Mouse (Mus musculus): Measurements from ENCODE around the gene Gm44965.

The Gm44965 gene

DNA sequence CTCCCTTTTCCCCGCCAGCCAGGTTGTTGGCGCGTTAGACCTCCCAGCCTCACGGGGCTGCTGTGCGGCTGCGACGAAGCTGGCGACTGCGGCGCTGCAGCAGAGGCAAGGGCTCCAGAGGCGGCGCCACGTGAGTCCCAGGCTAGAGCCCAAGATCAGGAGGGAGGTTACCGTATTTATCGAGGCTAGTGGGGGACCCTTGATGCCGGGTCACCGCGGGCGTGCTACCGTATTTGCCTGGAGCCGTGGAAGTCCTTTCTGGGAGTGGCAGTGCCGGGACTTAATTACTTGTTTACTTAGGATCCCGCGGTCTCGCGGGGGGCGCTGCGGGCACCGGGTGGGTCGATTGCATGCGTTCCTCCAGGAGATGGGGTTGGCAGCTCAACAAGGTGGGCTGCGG is 33.2 kb downstream of the Gm44965 start:
- no peak for DNase-seq (ENCODE audit: low read depth)

GRCm38 (mm10) chr6:48627511-48627924 is 33.8 kb downstream of the Gm44965 start:
- DNase-seq (ENCODE audit: low read depth) = no peak

GRCm38 (mm10) chr6:48628377-48628776 is 34.6 kb downstream of the Gm44965 start:
- no peak for DNase-seq (ENCODE audit: low read depth)

- no peak for DNase-seq (ENCODE audit: low read depth)
Measured at GRCm38 (mm10) chr6:48628808-48629660, 35.3 kb downstream of the Gm44965 start.

GRCm38 (mm10) chr6:48629661-48630034 is 35.9 kb downstream of the Gm44965 start:
- DNase-seq (ENCODE audit: low read depth) = no peak

DNA sequence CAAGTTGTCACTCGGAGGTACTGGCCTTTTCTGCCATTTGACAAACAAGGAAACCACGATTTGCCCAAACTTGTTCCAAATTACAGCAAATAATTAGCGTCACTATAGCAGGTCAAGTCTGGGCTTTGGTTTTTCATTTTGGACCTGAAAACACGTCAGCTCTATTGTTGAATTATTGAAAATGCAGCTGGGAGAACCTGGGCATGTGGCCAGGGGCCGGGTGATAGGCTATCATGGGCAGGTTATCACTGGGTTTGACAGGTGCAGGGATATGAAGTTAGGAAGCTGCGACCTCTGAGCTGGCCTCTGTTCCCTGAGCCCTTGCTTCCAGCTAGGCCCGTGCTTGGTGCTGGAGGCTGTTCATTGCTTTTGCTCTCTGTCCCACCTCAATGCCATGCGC is 37.1 kb downstream of the Gm44965 start:
- DNase-seq (ENCODE audit: low read depth) = no peak

- no peak for DNase-seq (ENCODE audit: low read depth)
Measured at GRCm38 (mm10) chr6:48635105-48635504, 41.4 kb downstream of the Gm44965 start.

DNA sequence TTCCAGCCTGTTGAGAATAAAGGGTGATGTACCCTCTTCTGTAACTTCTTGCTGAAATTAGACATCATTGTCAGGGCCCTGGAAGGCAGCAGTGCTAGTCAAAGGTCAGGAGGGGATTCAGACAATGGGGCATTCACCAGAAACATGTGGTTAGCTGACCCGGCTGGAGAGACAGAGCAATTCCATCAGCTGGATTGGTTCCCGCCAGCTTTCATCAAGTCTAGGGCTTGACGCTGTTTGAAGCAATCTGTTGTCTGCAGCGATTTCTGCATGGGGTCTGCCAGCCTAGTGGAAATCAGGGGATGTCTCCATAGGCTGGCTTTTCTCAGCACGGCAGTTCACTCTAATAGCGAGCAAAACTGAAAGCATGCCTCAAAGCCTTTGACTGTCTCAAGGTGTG is 42.8 kb downstream of the Gm44965 start:
- DNase-seq (ENCODE audit: low read depth) = peak; percentile 16

DNA sequence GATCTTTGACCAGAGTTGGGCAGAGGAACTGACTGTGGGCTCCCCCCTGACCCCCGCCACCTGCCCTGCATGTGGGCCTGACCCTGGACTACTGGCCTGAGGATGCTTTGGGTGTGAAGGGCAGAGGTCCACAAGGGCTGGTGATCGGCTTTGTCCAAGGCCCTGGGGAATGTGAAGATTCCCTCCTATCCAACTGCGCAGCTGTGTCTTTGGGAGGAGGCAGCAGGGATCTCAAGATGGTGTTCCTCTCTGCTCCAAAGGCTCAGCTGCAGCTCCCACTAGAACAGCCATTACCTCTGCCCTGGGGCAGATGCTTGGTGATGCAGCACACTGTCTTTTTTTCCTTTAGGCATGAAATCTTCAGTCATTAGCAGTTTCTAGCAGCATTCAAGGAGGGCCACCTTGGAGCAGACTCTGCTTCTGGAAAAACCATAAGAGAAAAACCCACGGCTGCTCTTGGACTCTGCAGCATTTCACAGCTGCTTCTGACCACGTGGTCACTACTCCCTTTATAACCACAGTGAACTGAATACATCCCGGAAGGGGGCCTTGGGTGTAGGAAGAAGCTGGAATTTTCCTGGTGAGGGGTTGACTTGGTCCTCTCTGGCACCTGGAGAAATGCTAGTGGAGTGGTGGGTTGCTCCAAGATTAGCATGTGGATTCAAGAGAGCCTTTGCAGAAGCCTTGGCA is 44.2 kb downstream of the Gm44965 start:
- no peak for DNase-seq (ENCODE audit: low read depth)

- DNase-seq (ENCODE audit: low read depth) = no peak
Measured at GRCm38 (mm10) chr6:48638553-48638952, 44.8 kb downstream of the Gm44965 start.

DNA sequence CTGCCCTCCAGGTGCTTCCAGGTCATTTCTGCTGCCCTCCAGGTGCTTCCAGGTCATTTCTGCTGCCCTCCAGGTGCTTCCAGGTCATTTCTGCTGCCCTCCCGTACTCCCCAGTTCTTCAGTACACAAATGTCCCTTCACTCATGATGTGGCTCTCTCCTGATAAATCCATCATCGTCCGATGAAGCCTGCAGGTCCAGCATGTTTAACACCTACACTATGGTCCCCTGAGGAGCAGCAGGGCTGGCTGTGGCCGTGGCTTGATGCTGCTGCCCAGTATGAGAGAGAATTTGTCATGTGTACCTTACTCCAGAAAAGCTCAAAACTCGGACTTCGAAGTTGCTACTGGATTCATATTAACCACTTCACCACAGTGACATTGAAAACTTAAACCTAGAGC is 47.6 kb downstream of the Gm44965 start:
- no peak for DNase-seq (ENCODE audit: low read depth)

DNA sequence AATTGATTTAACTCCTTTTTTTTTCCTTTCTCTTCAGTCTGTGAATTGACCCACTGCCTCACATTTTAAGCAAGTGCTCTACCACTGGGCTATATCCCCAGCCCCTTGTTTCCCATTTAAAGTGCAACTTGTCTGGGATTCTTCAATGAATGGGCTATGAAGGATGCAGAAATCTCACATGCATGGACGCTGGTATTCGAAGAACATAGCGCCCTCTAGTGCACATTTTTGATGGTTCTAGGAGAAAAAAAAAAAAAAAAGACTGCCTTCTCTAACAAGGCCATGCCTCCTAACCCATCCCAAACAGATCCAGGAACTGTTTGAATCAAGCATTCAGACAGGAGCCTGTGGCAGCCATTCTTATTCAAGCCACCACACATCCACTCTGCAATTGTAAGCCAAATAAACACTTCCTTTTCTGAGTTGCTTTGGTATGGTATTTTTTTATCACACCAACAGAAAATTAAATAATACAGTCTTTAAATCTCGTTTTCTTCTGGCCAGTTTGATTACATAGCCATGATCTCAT is 49.1 kb downstream of the Gm44965 start:
- peak; percentile 56 for DNase-seq (ENCODE audit: low read depth)

- DNase-seq (ENCODE audit: low read depth) = no peak
Measured at GRCm38 (mm10) chr6:48645660-48646308, 52.0 kb downstream of the Gm44965 start.

DNA sequence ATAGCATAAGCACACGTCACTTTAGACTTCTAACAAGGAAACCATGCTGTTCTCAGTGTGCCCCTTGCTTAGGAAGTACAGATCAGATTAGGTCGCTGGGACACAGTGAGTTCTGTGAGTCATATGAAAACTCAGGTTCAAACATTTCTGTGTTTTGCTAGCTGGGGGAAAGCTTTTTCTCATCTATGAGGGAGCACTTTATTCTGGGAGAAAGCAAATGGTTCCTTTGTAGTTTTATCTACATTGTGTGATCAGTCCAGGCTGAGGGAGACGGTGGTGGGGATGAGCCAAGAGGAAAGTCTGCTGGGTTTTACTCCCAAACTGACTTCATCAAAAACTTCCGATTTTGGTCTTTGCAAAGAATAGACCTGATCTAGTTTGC is 52.6 kb downstream of the Gm44965 start:
- no peak for DNase-seq (ENCODE audit: low read depth)

GRCm38 (mm10) chr6:48646995-48647394 is 53.3 kb downstream of the Gm44965 start, which contains the start of gene Gimap8:
Gene Gimap8 (plus strand): TSS chr6:48647234.
- DNase-seq (ENCODE audit: low read depth) = no peak

DNA sequence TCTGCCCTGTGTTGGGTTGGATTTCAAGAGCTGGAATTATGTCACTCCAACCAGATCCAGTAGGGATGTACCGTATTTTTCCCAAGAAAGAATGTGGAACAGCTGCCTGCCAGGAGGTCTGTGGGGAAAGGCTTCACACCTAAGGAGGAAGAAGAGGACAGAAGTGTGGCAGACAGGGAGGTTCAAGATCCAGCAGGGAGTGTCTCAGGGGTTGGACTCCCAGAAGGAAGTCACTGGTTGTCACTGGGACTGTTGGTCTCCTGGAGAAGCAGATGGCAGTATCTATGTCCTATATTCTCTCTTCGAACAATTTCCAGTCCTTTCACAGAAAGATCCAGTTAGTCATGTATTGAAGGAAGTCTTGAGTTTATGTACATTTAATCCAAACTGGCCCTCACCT is 53.9 kb downstream of the Gm44965 start:
- DNase-seq (ENCODE audit: low read depth) = no peak

DNA sequence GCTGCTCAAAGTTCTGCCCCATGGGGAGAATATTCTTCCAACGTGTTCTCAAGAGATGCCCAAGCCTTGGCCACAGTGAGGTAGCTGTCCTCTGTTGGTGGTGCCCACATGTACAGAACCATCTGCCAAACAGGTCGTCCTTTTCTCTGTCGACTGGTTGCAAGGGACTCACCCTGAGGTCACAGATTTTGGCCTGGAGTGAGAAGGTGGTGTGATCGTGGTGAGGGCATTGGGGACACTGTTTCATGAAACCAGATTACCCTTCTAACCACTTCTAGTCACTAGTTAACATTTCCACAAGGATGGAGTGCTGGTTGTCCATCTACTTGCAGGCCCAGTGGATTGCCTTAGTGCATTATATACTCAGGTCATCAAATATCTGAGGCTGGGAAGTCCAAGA is 55.0 kb downstream of the Gm44965 start:
- DNase-seq (ENCODE audit: low read depth) = no peak

GRCm38 (mm10) chr6:48650041-48650440 is 56.3 kb downstream of the Gm44965 start:
- DNase-seq (ENCODE audit: low read depth) = no peak

DNA sequence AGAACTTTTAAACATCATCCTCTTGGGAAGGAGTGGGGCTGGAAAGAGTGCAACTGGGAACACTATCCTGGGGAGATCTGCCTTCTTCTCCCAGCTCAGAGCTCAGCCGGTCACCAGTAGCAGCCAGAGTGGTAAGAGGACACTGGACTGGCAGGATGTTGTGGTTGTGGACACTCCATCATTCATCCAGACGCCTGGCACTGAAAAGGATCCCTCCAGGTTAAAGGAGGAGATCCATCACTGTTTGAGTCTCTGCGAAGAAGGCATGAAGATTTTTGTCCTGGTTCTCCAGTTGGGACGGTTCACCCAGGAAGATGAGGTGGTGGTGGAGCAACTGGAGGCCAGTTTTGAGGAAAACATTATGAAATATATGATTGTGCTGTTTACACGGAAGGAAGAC is 65.0 kb downstream of the Gm44965 start:
- no peak for DNase-seq (ENCODE audit: low read depth)

GRCm38 (mm10) chr6:48664750-48665149 is 71.0 kb downstream of the Gm44965 start:
- no peak for DNase-seq (ENCODE audit: low read depth)

DNA sequence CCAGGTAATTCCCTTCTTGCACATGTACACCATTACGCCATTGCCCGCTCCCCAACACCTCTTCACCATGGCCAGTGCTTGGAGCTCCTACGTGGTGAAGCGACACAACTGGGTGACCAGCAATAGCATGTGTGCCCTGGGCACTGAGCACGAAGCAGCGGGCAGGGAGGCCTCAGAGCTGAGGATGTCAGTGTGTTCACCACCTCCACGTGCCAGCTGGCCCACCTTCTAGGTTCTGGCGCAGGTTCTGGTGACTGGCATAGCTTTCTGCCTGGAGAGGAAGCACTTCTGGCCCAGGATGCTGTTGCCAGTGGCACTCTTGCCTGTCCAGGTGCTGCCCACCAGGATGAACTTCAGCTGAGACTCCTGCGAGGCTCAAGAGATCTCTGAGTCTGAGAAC is 71.7 kb downstream of the Gm44965 start:
- no peak for DNase-seq (ENCODE audit: low read depth)

GRCm38 (mm10) chr6:48666159-48666586 is 72.4 kb downstream of the Gm44965 start:
- no peak for DNase-seq (ENCODE audit: low read depth)

GRCm38 (mm10) chr6:48668022-48668421 is 74.3 kb downstream of the Gm44965 start:
- DNase-seq (ENCODE audit: low read depth) = no peak

Measured in fibroblast of lung, adult 2 months (primary cell).